Mouse (Mus musculus): ENCODE results near the gene Slc22a5. TPM values are rescaled to one million over a fixed set of nuclear protein-coding genes. Genes with fewer than 3 reads are reported as not detected.
"Not testable (repeated sequence)": the region's sequence is repeated elsewhere in the genome, so short reads cannot be mapped to it uniquely, and the experiment has no call there.

Gene Slc22a5
- polyA plus RNA-seq, 1 experiment = 58.0 TPM

DNA sequence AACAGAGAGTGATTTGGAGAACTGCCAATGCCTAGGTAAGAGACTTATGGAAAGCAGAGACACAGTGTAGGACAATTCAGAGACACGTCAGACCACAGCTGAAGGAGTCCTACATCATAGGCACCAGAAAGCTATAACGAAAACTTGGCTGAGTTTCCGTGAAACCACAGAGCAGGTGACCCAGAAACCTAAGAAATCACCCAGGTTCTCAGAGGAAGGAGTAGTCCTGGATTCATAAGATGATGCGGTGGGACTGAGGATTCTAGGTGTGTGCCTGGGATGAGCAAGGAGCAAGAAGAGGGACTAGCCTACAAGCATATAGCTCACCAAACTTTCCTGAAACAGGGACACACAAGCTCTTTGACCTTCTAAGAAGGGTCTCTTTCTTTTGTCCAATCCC is 3.2 kb downstream of the Slc22a5 start:
- DNase-seq (ENCODE audit: low read depth) = no peak

DNA sequence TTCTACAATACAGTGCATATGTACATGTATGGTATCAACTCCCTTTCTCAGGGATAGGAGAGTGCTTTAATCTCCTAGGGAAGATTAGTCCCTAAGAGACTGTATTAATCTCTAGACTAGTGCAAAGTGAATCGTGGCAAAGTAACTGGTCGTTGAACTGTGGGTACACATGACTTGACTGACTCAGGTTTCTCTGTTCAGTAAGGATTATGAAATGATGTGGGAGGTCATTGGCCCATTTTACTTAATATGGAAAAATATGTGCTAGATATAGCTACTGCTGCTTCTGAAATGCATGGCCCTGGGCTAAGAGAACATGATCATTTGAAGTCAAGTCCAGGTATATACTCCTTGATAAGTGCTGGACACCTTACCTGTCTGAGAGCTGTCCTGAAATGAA is 8.2 kb downstream of the Slc22a5 start:
- DNase-seq (ENCODE audit: low read depth) = no peak

DNA sequence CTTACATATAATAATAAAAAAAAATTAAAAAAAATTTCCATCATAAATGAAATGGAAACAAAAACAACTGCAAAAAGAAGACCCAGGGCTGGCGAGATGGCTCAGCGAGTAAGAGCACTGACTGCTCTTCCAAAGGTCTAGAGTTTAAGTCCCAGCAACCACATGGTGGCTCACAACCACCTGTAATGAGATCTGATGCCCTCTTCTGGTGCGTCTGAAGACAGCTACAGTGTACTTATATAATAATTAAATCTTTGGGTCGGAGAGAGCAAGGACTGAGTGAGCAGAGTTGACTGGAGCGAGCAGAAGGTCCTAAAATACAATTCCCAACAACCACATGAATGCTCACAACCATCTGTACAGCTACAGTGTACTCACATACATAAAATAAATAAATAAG is 13.4 kb downstream of the Slc22a5 start:
- not testable (repeated sequence) for DNase-seq (ENCODE audit: low read depth)

DNA sequence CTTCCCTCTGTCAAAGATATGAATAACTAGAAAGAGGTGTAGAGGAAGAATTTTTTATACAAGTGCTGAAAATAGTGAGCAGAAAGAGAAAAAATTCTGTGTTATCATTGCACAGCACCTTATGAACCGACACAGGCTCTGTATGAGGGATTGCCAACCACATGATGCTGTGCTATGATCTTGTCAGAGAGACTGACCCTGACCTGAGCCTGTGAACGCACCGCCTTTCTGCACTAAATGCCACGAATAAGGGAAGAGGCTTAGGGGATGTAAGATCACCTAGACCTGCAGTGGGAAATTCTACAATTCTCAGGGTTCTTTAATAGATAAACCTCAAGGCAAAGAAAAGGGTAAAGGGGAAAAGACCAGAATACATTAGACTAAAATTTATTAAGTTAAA is 15.0 kb downstream of the Slc22a5 start:
- no peak for DNase-seq (ENCODE audit: low read depth)

DNA sequence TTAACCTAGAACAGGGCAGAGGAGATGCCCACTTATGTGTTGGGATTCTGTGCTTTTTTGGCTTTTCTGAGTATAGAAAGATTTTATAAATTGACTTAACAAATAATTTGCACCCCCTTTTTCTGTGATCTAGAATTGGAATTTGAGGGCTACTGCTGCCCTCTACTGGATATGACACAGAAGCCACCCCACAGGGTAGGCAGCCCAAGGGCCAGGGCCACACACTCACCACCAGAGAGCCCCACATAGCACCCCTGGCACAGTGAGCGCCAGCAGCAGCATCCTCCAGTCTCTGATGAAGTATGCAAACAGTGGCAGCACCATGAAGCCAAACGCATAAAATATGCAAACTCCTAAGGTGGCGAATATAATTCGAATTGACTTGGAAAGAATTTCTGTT is 16.8 kb downstream of the Slc22a5 start:
- no peak for DNase-seq (ENCODE audit: low read depth)

DNA sequence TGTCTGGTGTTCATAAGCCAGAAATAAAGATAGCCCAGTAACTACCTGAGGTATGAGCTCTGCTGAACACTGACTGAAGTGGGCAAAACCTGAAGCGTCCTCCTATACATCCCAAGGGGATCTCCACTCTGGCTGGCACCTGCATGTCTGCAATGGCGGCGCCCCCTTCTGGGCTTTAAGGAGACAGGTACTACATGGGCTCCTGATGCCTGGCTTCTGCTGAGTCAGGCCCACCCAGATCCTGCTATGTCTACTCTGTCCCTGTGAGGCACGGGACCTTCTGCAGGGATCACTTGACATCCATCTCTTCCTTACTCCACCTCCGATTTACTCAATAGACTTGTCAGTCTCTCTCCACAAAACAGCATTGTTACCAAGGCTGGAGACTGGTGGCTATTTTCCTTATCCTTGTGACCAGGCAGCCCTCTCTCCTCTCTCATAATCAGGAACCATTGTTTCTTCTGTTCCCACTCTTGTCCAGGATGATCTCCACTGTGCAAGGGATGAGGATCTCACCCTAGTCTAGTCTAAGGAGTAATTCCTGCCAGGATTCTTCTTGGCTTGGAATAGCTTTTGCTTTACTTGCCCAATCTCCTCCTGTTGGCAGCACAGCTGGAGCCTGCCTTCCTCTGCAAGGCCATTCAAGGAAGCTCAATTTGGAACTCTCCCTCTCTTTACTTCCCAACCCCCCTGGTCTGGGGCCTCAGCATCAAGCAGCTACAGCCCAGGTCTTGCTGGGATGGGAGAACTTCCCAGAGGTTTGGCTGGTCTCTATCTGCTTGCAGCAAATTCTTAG is 17.4 kb downstream of the Slc22a5 start:
- not testable (repeated sequence) for DNase-seq (ENCODE audit: low read depth)

DNA sequence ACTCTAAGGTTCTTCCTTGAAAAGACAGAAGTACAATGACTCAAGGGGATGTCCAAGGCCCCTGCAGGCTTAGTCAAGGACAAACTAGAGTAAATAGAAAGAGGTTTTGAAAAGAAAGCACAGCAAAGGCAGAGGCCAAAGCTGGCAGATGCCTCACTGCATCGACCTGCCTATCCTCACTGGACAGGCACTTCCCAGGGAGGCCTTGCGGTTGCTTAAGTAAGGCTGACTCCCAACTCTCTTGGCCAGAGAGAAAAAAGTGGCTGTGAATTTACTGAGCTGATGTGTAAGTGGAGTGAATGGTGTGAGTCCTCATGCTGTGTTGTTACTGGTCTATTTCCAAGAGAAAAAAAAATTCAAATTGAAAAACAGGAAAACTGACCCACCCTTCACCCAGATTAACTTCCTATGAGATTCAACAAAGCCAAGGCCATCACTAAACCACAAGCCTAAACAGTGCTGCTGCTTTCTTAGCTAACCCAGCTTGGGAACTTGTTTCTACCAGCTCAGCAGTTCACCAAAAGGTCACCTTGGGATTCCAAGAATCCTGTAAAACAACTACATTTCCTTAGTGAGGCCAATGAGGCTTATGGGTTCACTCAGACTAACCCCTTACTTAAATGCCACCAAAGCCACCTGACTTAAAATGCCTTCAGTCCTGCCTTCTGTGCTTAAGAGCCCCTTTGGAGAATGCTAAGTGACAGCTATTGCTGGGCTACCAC is 19.5 kb downstream of the Slc22a5 start:
- DNase-seq (ENCODE audit: low read depth) = no peak

DNA sequence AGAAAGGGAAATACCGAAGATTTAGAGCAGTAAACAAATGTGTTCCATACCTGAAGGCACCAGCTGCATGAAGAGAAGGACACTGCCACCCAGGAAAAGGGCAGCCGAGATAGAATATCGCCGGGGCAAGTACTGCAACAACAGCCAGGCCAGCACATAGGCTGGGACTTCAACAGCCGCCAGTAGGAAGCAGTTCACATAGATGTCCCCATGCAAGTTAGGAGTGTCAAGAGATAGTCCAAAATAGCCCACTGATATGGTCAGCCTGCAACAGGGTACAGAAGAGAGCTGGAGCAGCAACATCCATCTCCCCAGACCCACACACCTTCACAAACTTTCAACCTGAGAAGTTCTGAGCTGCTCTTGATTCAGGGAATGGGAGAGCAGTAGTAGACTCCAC is 22.3 kb downstream of the Slc22a5 start:
- DNase-seq (ENCODE audit: low read depth) = no peak

DNA sequence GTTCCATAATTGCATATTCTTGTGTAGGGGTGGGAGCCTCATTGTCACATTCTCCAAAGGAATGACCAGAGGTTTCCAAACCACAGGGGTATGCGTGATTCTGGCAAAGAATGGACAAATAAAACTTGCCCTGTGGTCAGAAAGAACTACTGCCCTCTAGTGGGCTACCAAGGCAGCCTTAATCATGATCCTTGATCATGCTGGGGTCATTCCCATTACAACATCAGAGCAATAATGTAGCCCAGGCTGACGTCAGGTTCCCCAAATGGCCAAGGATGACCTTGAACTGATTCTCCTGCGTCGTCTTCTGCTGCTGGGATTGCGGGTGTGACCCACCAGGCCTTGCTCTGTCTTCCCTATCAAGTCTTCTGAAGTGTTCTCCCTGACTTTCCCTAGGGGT is 23.1 kb downstream of the Slc22a5 start:
- not testable (repeated sequence) for DNase-seq (ENCODE audit: low read depth)

DNA sequence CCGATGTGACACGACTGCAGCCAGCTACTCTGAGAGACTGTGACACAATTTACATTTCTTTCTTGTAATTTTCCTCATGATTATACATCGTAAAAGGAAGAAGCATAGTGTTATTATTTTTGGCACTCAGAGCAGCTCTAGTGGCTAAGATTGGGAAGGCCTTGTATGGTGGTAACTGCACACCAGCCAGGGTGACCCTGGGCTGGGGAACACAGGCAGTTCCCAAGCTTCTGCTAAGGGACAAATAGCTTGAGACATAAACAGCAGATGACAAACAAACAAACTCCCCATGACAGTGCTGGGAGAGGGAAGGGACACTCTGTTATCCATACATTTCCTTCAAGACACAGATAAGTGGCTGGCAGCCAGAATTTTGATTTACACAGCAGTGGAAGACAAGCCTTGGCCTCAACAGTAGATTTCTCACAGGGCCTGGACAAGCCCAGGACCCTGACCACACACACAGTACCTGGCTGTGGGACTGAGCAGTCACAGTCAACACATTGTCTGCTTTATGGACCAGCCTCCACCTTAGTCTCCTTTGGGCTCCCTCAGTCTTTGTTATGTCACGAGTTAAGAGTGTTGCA is 26.6 kb downstream of the Slc22a5 start:
- DNase-seq (ENCODE audit: low read depth) = not testable (repeated sequence)

DNA sequence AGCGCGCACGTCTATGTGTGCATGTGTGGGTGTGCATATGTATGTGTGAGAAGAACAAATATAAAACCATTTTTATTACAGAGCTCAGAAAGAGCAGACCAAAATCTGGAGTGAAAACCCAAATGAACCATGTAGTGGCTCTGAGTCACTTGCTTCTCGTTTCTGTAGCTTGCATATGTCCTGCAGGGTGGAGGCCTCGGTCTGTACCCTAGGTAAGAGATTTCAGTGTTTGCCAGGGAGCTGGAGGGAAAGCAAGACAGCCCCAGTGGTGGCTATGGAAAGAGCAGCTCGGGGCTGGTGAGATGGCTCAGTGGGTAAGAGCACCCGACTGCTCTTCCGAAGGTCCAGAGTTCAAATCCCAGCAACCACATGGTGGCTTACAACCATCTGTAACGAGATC is 30.5 kb downstream of the Slc22a5 start:
- DNase-seq (ENCODE audit: low read depth) = not testable (repeated sequence)

DNA sequence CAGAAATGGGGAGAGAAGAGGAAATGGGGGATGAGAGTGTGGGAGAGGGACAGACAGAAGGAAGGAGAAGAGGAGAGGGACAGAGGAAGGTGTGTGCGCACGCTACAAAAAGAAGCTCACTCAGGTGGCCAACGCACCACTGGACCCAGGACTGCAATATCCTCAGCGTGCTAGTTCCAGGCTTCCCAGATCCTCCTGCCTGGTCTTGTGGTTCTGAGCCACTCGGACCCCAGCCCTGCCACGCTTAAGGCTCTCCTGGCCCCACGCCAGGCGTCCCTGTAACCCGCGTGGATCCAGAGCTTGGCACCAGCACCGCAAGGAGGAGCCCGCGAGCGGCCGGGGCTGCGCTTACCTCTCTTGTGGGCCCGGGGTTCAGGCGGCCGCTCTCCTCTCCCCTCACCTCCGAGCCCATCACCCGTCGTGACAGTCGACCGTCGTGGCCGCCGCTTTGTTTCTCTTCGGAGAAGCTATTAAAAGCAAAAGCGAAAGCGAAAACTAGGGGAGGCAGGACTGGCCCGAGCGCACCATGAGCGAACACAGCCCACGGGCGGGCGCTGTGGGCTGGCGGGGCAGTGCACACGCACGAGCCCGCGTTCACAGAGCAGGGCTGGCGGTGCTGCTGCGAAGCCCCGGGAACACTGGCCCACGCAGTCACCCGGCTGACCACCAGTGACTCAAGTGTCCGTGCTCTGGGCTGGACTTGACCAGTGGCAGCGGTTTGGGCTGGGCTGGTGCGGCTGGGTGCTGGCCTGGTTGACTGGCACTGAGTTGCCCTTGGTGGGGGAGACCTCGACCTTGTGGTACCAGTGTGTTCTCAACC is 32.5 kb downstream of the Slc22a5 start, which contains the start of gene Gm12216:
Gene Gm12216 (minus strand): TSS at position 496 of the 820 bp plus-strand sequence.
- not testable (repeated sequence) for DNase-seq (ENCODE audit: low read depth)

DNA sequence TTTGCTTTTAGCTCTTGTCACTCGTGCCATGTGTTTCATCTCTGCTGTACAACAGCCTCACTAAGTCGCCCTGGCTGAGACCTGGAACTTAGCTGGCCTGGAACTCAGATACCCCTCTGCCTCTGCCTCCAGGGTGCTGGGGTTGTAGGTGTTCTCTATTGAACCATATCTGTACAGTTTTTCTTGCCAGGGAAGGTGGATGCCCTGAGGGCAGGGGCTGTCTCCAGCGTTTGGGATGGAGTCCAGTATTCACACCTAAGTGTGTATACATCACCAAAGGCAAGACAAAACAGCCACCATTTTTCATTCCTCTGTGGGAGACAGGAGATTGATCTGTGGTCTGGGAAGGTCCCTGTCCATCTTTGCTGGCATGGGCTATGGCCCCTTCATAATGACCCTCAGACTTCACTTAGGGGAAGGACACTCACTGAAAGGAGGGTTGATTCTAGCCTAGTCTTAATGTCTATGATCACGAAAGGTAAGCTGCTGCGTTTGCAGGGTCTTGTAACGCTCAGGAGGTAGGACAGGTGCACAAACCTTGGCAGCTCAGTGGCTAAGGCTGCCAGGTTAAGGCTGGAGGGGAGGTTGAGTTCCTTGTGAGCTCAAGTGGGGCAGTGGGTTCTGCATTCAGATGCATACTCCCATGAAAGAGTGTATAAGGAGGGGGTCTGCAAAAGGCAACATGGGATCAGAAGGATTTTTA is 33.3 kb downstream of the Slc22a5 start:
- DNase-seq (ENCODE audit: low read depth) = no peak

DNA sequence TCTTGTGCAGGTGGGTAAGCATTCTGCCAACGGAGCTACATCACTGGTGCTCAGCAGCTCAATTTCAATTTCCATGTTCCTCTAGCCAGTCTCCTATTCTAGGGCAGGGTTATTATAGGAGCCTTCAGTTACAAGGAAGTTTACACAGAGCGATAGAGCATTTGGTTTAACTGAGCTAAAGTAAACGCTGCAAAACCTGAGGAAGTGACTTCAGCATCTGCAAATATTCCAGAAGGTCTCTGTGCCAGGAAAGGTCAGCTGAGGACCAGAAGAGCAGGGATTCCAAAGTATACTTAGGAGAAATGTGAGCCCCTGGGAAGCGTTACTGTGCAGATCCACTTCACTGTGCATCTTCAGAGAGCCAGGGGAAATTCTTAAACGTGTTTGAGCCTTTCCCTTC is 37.8 kb downstream of the Slc22a5 start:
- no peak for DNase-seq (ENCODE audit: low read depth)

DNA sequence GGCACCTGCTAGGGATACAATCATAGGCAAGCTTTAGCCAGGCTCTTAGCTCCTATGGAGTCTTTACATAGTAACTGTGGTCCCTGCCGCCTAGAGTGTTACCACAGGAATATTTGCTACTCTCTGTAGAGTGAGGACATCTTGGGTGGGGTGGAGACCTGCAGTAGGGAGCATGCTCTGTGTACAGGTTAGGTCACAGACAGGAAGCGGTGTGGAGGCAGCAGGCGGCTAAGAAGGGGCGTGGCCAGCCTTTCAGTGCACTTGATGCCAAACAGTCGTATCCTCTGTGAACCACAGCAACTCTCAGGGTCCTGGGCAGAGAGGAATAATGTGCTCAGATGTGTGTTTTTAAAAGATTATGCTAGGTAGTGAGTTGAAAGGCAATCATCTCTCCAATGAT is 39.7 kb downstream of the Slc22a5 start:
- DNase-seq (ENCODE audit: low read depth) = no peak

DNA sequence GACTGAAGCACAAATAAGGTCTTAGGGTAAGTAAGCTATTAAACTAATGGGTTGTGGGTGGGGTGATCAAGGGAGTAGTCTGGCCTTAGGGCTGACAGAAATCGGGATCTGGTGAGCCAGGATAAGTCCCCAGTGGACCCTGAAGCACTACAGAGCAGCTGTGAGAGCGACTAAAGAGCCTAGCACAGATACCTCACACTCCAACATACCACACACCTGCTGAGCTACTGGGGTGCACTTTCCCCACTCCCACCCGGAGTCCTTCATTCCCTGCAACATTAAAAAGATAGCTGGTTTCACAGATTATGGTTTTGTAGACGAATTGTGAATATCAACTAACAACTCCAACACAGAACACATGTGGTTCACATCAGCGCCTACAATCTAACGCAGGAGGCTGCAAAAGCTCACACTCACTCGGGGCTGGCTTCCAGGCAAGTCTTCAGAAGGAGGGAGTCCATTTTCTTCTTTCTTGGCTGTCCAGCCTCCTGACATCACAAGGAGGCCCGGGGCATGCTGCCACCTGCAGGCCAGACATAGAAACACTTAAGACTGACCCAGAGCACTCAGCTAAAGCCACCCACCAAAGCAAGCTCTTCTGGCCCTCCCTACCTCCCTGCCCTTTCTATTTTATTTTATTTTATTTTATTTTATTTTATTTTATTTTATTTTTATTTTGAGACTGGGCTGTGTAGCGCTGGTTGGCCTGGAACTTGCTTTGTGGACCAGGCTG is 41.7 kb downstream of the Slc22a5 start:
- DNase-seq (ENCODE audit: low read depth) = no peak

DNA sequence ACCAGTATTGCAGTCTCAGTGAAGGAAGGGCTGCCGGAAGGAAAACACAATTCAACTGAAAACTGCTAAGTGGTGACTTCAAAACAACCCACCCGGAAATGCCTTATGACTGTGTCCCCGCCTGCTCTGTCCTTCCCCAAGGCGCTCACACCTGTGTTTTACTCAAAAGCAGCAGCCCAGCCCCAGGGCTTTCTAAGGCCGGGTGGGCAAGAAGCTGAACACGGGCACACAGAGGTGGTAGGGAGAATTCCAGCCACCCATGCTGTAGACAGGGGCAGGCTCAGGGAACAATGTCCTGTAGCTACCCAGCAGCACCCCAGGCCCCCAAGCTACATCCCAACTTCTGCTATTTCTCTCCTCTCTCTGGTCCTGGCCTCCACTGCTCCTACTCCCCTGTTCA is 45.8 kb downstream of the Slc22a5 start:
- DNase-seq (ENCODE audit: low read depth) = no peak

DNA sequence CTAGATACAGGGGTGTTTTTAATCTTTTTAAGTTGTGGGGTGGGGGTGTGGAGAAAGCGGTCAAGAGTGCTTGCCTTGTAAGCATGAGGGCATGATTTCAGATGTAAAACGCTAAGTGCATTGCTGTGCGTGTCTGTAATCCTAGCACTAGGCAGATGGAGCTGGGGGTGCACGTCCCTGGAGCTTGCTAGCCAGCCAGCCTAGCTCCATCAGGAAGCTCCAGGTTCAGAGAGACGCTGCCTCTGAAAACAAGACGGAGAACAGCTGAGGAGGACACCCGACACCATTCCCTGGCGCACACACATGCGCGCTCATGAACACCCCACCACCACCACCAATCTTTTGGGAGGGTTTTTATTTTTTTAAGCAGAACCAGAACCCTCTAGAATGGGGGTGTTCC is 48.4 kb downstream of the Slc22a5 start:
- DNase-seq (ENCODE audit: low read depth) = no peak

DNA sequence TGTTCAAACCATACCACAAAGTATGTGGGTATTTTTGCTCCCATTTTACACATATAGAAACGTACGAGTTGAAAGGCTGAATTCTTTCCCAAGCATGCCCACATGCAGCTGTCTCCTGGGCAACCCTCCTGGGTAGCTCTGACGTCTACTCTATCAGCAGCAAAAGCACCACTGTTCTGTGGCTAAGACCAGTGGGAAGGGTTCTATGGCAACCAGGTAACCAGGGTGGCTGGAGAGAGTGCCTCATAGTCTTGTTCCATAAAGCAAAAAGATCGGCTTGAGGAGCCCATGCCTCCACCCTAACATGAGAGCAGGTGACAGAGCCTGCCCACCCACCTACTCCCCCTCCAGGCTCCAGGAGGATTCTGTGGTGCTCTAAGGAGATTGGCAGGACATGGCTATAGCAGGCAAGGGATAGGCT is 49.3 kb downstream of the Slc22a5 start:
- no peak for DNase-seq (ENCODE audit: low read depth)

DNA sequence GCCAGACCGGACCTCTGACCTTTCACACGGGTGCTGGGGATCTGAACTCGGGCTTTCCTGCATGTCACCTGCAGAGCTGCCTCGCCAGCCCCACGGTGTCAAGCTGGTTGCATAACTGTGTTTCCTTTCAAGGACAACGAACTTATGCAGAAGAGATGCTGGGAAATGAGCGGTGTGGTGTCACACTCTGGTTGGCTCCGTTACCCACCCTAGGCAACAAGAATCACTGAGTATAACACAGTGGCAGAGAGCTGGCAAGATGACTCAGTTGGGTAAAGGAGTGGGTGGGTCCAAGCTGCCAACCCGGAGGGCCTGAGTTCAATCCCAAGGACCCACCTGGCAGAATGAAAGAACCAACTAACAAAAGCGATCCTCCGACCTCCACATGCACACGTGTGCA is 49.9 kb downstream of the Slc22a5 start:
- no peak for DNase-seq (ENCODE audit: low read depth)

Data from gonadal fat pad, adult 2 months (tissue).